Mouse (Mus musculus) splenic B cell, adult 2 months (primary cell): Measurements from ENCODE around the gene Caskin2.

Experiments
- DNase-seq: peaks from one replicate; pipeline ENCODE4 v3.0.0-alpha.2; 2011; ENCODE audit warnings: low read depth, low spot score
- H3K27me3 ChIP-seq: 2 replicates; pipeline ENCODE4 v1.6.1; 2012; ENCODE audit warnings: mild to moderate bottlenecking, low read length, moderate library complexity, mixed read lengths; ENCODE audit not compliant: control insufficient read depth, poor library complexity, insufficient read depth, severe bottlenecking
- H3K36me3 ChIP-seq: 2 replicates; pipeline ENCODE4 v1.6.1; 2012; ENCODE audit warnings: mild to moderate bottlenecking, low read length, moderate library complexity, mixed read lengths; ENCODE audit not compliant: control insufficient read depth, poor library complexity, insufficient read depth, severe bottlenecking

Caskin2 gene

DNA sequence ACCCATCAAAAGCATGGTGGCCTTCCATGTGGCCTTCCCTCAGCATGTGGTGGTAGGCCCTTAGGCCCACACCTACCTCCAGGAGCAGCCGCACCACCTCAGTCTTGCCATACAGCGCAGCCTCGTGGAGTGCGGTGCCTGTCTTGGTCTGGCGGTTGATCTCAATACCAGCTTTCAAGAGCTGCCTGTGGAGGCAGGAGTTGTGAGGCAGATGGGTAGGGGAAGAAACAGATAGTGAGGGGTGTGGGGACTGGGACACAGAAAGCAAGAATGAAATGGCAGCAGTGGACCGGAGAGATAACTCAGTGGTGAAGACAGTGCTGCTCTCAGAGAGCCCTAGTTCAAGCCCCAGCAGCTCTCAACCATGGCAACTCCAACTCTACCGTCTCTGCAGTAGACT lies 8.4 kb downstream of the Caskin2 start:
- H3K27me3 ChIP-seq: no peaks in the 10 kb centered on the region
- no peak for DNase-seq
- H3K36me3 ChIP-seq: no peaks in the 10 kb centered on the region

DNA sequence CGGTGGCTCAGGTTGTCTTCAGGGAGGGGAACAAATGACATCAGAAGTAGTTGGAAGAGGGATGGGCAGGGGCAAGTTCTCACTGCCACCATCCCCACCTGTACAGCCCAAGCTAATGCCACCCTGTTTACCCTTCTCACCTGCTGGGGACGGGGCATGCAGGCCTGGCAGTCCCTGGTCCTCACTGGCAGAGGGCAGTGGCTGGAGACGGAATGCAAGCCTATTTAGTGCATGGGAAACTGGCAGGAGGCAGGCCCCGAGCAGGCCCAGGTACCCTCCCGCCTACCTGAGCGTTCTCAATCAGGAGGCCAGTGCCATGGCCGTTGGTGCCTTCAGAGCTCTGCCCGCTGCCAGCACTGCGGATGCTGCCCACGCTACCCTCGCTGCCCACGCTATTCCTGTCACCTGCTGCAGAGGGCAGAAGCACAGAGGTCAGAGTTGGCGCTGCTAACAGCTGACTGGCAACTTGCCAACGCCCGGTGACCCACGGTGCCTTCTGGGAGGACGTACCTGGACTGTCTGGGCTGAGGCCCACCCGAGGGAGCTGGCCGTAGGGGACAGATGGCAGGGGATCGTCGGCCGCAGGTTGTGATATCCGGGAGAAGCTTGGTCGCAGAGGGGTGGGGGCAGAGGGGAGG lies 10.2 kb downstream of the Caskin2 start:
- Histone ChIP-seq H3K36me3 (peaks cover 5% of the 10 kb centered on the region; the same call in 1 of the 2 replicates), H3K27me3 (no peaks in the 10 kb centered on the region)
- DNase-seq: no peak

DNA sequence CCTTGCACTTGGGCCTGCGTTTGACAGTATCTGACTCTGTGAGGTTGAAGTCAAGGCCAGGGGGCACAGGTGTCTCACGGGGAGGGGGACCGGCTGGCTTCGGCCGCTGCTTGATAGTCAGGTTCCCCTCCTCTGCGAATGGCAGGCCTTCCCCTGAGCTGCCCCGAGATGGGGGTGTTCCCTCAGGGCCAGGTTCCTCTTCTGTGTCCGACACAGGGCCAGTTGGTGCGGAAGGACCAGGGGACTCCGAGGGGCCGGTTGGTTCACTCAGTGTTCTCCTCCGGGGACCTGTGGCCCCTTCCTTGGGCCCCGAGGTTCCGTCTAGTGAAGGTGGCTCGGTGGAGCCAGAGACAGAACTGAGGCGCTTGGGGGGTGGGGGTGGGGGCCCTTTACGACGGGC lies 12.5 kb downstream of the Caskin2 start:
- peaks cover 16% of the 10 kb centered on the region for H3K36me3 ChIP-seq
- no peaks in the 10 kb centered on the region for H3K27me3 ChIP-seq
- no peak for DNase-seq

DNA sequence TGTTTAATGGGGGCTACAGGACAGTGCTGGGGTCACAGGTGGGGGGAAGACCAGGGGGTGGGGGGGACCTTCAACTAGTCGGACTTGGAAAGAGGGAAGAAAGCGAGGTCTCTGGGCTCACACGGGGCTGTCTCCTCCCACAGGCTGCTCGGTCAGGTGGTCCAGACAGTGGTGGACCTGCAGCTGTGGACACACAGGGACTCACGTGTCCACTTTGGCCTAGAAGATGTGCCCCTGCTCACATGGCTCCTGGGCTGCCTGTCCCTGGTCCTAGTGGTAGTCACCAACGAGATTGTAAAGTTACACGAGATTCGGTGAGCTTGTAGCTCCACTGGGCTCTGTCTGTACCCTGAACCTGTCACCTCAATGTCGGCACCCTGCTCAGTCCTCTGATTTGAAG lies 15.8 kb downstream of the Caskin2 start:
- Histone ChIP-seq H3K36me3 (peaks cover 18% of the 10 kb centered on the region), H3K27me3 (no peaks in the 10 kb centered on the region)
- no peak for DNase-seq

DNA sequence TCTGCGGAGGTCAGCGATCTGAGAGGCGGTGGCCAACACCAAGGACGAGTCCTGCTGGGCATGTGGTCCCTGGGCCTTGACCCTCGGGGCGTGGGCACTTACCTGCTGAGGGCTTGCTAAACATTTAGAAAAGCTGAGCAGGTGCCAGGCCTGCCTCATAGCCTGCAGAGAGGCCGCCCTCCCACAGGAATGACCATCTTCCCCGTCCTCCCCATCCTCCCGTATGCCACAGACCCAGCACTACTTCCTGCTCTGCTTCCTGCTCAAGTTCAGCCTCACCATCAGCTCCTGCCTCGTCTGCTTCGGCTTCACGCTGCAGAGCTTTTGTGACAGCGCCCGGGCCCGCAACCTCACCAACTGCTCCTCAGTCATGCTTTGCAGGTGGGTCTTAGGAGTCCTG lies 16.5 kb downstream of the Caskin2 start:
- no peak for DNase-seq
- Histone ChIP-seq H3K36me3 (peaks cover 20% of the 10 kb centered on the region), H3K27me3 (no peaks in the 10 kb centered on the region)

DNA sequence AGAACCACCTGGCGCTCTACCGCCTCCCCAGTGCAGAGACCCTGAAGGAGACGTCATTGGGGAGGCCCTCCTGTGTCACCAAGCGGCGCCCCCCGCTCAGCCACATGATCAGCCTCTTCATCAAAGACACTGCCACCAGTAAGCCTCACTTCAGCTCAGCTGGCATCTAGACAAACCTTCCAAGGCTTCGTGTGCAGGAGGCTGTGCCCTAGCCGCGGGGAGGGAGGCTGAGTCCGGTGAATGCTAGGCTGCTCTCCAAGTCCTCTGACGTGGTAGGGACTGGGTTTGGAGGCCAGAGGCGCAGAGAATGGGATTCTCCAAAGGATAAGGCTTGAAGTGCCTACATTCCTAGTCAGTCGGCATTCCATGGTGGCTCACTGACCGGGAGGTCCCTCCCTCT lies 21.1 kb downstream of the Caskin2 start:
- DNase-seq: no peak
- H3K27me3 ChIP-seq: no peaks in the 10 kb centered on the region

DNA sequence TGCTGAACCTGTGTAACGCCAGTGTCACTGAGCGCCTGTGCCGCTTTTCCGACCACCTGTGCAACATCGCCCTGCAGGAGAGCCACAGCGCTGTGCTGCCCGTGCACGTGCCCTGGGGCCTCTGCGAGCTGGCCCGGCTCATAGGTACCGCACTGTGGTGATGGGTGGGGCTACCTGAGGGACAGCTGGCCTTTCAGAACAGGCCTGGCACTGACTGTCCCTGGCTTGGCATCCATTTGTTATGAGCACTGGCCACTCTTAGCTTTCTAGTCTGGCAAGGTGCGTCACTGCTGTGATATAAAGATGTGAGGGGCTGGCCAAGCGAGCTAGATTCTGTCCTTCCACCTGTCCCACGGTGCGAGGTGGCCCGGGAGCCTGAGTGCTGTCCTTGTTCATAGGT lies 21.5 kb downstream of the Caskin2 start:
- Histone ChIP-seq H3K27me3 (no peaks in the 10 kb centered on the region), H3K36me3 (peaks cover 7% of the 10 kb centered on the region)
- no peak for DNase-seq

More for the DNA sequence above, 21.1 kb downstream of the Caskin2 start:
- peaks cover 8% of the 10 kb centered on the region for H3K36me3 ChIP-seq

DNA sequence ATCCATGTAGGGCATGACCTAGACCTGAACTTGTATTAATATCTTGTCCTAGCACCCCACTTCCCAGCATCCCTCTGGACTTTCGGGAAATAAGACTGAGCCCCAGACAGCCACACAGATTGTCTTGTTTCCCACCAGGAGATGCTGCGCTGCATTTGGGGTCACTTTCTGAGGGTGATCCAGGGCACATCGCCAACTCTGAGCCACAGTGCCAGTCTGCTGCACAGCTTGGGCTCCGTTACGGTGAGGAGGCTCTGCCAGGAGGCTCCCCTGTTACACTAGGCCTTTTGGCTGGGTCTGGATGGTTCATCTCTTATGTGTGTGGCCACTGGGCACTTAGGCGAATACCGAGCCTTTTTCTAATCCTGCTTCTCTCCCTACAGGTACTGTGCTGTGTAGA lies 23.7 kb downstream of the Caskin2 start:
- DNase-seq: no peak
- Histone ChIP-seq H3K36me3 (peaks cover 4% of the 10 kb centered on the region), H3K27me3 (no peaks in the 10 kb centered on the region)

DNA sequence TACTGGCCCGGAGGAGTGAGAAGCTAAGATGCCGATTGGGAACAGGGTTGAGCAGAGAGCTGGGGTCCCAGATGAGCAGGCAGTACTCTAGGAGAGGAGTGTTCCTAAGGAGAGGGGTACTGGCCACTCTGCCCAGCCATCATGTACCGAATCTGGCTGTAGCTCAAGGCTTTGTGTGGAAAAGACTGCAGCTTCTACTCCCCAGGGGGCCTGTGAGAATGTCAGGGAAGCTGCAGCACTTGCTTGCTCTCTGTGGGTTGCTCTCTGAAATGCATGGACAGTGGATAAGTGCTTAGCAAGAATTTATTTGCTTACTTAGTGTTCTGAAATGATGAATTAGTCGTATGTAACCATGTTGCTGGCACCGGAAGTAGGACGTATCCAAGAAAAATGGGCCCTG lies 27.0 kb downstream of the Caskin2 start:
- DNase-seq: no peak
- Histone ChIP-seq H3K36me3 (no peaks in the 10 kb centered on the region), H3K27me3 (no peaks in the 10 kb centered on the region)

DNA sequence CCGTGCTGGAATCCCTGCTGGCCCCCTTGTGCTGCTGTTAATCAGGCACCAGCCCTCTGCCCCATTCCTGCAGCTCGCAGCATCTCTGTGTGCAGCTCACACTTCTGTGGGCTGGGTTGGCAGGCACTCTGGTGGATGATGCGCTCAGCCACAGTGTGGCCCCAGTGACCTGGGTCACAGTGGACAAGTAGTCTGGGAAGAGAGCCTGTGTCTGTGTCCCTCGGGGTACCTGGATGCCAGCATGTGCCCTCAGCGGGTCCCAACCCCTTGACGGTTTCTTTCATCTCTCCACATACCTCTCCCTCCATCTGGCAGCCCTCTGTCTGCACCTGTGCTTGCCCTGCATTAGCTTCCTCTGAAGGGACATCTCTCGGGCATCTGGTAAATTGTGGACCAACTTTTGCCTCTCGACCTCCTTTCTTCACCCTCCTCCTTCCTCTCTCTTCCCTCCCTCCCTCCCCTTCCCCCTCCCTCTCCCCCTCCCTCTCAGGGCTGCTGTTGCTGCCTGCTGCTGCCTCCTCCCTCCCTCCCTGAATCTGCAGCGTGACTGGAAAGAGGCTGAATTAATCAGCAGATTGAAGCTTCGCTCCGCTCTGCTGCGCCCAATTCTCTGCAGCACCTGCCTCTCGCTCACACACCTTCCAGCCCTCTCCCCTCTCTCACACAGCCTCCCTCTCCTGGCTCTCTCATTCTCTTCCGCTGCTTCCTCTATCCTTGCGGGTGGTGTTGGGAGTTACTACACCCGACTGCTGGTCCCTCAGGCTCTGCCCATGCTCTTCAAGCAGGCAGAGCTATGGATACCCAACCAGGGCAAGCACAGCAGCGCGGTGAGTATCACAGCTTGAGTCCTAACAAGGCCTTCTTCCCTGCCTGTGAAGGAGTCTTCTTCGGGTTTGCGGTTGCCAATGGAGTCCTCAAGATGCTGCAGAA lies 33.0 kb downstream of the Caskin2 start:
- DNase-seq: no peak
- Histone ChIP-seq H3K36me3 (peaks cover 6% of the 10 kb centered on the region; the same call in 1 of the 2 replicates), H3K27me3 (no peaks in the 10 kb centered on the region)

DNA sequence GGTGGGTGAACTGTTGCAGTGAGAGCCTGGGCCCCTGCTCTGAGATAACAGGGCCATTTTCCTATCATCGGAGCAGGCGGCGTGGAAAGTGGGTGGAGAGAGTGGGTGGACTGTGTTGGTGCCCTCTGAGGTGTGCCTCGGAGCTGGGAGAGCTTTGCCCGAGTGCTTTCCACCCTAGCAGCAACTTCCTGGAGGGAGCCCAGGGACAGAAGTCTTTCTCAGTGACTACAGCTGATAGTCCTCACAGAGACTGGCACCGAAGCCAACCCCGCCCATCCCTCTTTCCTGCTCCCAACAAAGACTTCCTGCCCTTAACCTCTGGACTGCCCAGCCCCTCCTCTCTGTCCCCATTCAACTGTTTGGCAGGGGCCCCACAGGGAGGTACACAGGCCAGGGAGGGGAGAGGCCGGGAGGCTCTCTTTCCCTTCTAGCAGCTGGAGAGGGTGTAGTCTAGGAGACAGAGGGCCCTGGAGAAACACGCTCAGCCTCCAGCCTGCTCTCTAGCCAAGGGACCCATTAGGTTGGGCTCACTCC lies 34.3 kb downstream of the Caskin2 start:
- no peak for DNase-seq
- Histone ChIP-seq H3K36me3 (peaks cover 6% of the 10 kb centered on the region; the same call in 1 of the 2 replicates), H3K27me3 (no peaks in the 10 kb centered on the region)

DNA sequence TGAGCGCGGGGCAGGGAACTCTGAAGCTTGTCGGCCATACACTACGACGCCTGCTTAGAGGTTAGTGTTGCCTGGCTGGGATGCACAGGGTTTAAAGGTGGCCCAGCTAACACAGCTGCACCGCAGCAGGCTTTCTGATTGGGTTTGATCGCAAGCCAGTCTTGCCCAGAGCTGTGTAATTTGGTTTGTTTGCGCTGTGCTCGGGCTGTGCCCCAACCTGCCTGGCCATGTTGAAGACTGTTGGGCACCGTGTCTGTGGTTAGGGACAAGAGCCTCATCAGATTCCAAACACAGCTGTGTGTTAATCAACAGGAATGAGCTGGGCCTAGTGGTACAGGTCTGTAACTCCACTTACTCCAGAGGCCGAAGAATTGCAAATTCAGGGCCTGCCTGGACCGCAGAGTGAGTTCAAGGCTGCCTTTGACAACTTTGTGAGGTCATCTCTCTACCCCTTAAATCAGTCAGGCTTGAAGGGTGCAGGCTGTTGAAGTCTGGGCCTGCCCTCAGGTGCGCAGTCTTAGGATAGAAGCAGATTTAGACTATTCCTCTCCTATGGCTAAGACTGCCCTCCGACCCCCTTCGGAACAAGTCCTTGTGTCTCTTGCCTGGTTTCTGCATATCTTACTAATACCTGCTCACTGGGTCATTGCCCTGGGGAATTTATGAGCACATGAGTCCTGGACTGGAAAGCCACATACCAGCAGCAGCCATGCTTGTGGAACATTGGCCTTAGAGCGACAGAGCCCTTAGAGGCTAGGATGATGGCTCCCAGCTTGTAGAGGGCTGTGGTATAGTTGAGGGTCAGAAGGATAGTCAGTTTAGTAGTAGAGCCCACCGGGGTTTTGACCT lies 35.7 kb downstream of the Caskin2 start:
- Histone ChIP-seq H3K36me3 (peaks cover 6% of the 10 kb centered on the region; the same call in 1 of the 2 replicates), H3K27me3 (no peaks in the 10 kb centered on the region)
- DNase-seq: no peak

DNA sequence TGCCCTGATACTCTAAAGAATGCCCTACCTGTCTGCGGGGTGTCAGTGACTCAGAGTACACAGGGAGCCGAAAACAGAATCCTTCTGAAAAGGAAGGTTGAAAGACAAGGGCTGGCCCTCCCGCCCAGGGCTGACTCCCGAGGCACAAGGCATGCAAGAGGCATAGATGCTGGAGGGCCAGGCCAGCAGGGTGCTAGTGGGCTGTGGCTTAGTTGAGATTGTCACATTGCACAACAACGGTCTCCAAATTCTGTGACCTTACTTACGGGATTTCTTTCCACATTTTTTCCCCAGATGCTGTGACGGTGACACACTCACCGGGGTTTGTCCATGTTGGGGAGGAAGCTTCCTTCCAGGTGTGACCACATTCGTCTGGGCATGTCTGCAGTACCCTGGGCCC lies 36.5 kb downstream of the Caskin2 start:
- peaks cover 6% of the 10 kb centered on the region; the same call in 1 of the 2 replicates for H3K36me3 ChIP-seq
- DNase-seq: no peak
- H3K27me3 ChIP-seq: no peaks in the 10 kb centered on the region

DNA sequence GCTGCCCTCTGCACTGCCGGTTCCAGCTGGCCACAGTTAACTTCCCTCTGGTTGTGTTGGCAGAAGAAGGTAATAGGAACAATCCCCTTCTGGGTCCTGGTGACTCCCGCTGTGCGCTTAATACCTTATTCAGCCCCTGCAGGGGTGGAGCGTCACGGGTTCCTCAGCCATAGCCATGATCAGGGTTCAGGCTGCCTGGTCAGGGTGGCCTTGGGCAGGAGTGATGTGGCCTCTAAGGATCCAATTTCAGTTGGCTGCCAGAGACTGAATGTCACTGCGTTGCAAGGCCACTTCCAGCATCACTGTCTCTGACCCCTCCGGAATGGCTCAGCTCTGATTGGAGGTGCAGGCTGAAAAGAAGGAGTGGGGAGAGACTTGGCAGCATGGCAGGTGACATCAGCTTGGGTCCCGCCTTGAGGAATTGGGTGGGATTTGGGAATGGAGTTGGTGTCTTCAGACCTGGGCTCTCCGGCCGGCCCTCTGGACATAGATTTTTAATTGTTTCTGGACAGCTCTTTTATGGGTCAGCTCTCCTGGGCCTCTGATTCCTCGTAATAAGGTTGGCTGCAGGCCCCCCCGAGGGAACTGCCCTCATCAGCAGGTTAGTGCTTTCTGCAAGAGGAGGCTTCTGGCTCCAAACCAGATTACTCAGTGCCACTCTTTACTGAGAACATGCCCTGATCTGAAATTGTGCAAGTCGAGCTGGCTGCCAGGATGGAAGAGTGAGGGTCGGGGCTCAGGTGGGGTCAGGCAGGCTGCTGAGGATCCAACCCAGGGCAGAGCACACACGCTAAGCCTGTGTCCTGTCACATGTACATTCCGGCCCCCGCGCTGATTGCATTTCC lies 37.4 kb downstream of the Caskin2 start:
- no peak for DNase-seq
- Histone ChIP-seq H3K27me3 (no peaks in the 10 kb centered on the region), H3K36me3 (peaks cover 6% of the 10 kb centered on the region; the same call in 1 of the 2 replicates)
